Mouse (Mus musculus) limb, embryonic 13.5 days (tissue): Measurements from ENCODE around the gene Lad1. TPM values are rescaled to one million over a fixed set of nuclear protein-coding genes. Genes with fewer than 3 reads are reported as not detected.

Source experiments
- ATAC-seq: fragments of 200-750 bp; cut with Nextera tagmentation; 2 replicates; pipeline ENCODE4 v1.8.0; 2017; ENCODE audit warnings: low read depth, moderate number of reproducible peaks, moderate TSS enrichment; ENCODE audit not compliant: low FRiP score
- H3K27ac ChIP-seq: fragments of 300-500 bp; sonication (generic); 2 replicates; pipeline ENCODE4 v1.5.1; 2015; ENCODE audit warnings: inconsistent platforms, mild to moderate bottlenecking, moderate library complexity
- H3K27me3 ChIP-seq: fragments of 300-500 bp; sonication (generic); 2 replicates; pipeline ENCODE4 v1.6.1; 2015; ENCODE audit warnings: mild to moderate bottlenecking, inconsistent platforms
- H3K36me3 ChIP-seq: fragments of 300-500 bp; sonication (generic); 2 replicates; pipeline ENCODE4 v1.6.1; 2015; ENCODE audit warnings: inconsistent platforms, mild to moderate bottlenecking, moderate library complexity
- H3K4me1 ChIP-seq: fragments of 300-500 bp; sonication (generic); 2 replicates; pipeline ENCODE4 v1.6.1; 2015; ENCODE audit warnings: inconsistent platforms
- H3K4me2 ChIP-seq: fragments of 300-500 bp; sonication (generic); replicated peaks from 2 replicates; pipeline ENCODE4 v1.6.1; 2015; ENCODE audit warnings: inconsistent platforms, mild to moderate bottlenecking, moderate library complexity
- H3K4me3 ChIP-seq: fragments of 300-500 bp; sonication (generic); 2 replicates; pipeline ENCODE4 v1.5.1; 2015; ENCODE audit warnings: moderate library complexity, mild to moderate bottlenecking, inconsistent platforms
- H3K9ac ChIP-seq: fragments of 300-500 bp; sonication (generic); 2 replicates; pipeline ENCODE4 v1.6.1; 2015; ENCODE audit warnings: mild to moderate bottlenecking, inconsistent platforms
- H3K9me3 ChIP-seq: fragments of 300-500 bp; sonication (generic); 2 replicates; pipeline ENCODE4 v1.6.1; 2016; ENCODE audit warnings: inconsistent platforms
- WGBS: fragments of 180-500 bp; shearing (Covaris S2); methylation state at CpG from one replicate; pipeline ENCODE4 v1.1.7; 2015; 5-methylcytosine and 5-hydroxymethylcytosine counted together
- polyA plus RNA-seq: library from polyadenylated mRNA; unstranded; fragments of >200 nt; fragmentation: Nextera tagmentation; extraction: Ambion mirVana; gene quantifications from 2 replicates; pipeline ENCODE4 v1.2.1, GENCODE M21; 2015

Gene Lad1
- polyA plus RNA-seq, 1 experiment from 2014 or later: 8.5 TPM

DNA sequence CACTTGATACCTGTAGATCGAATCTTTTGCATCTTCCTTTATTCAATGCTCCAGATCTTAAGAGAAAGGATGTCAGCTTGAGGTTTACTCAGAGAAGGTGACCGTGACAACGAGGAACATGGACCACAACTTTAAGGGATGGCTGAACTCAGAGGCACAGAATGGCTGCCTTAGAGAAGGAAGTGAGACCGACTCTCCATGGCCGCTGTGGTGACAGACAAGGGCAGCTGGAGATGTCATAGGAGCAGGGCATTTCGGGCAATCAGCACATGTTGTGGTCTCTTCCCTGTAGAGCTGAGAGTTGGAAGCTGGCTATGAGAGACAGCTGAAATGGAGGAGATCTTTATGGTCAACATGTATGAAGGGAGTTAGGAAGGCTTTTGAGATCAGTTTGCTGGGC lies 46.4 kb downstream of the Lad1 start:
- H3K27me3 ChIP-seq: peaks cover 12% of the 10 kb centered on the region
- H3K4me3 ChIP-seq: no peak overlapping the region
- H3K4me1 ChIP-seq: no peaks in the 10 kb centered on the region
- H3K27ac ChIP-seq: no peak overlapping the region
- WGBS: 83% methylated on average over 6 of the region's 6 CpGs
- no peak overlapping the region for H3K9ac ChIP-seq
- ATAC-seq: no peak
- H3K4me2 ChIP-seq: no peak overlapping the region
- no peaks in the 10 kb centered on the region for H3K36me3 ChIP-seq
- H3K9me3 ChIP-seq: no peaks in the 10 kb centered on the region

GRCm38 (mm10) chr1:135865518-135866194 lies 47.3 kb downstream of the Lad1 start:
- H3K9ac ChIP-seq: no peak overlapping the region
- H3K4me1 ChIP-seq: no peaks in the 10 kb centered on the region
- 48% methylated on average over 19 of the region's 19 CpGs for WGBS
- no peak overlapping the region for H3K4me3 ChIP-seq
- peak; percentile 57; the same call in 1 of the 2 replicates for ATAC-seq
- no peaks in the 10 kb centered on the region for H3K36me3 ChIP-seq
- no peaks in the 10 kb centered on the region for H3K9me3 ChIP-seq
- no peak overlapping the region for H3K4me2 ChIP-seq
- H3K27ac ChIP-seq: no peak overlapping the region
- H3K27me3 ChIP-seq: peaks cover 12% of the 10 kb centered on the region

DNA sequence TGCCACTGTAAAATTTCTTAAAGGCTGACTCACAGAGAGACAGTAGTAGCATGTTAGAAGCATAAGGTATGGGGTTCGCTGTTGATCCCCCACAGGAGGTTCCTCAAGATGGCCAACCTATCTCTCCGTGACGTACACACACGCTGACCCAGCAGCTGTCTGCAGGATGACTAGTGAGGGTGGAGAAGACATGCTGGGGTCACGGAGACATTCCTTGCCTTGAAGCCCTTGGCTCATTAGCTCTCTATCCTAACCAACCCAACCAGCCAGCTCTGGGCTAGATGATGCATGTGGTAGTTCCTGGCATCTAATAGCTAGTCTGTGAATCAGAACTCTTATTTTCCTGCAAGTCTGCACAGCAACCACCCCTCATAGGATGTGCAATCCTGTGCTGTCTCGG lies 50.2 kb downstream of the Lad1 start:
- H3K4me2 ChIP-seq: no peak overlapping the region
- H3K9ac ChIP-seq: no peak overlapping the region
- peaks cover 7% of the 10 kb centered on the region for H3K27me3 ChIP-seq
- no peak overlapping the region for H3K4me3 ChIP-seq
- ATAC-seq: no peak
- H3K4me1 ChIP-seq: no peaks in the 10 kb centered on the region
- H3K9me3 ChIP-seq: no peaks in the 10 kb centered on the region
- no peaks in the 10 kb centered on the region for H3K36me3 ChIP-seq
- WGBS: 82% methylated on average over 6 of the region's 6 CpGs
- no peak overlapping the region for H3K27ac ChIP-seq

DNA sequence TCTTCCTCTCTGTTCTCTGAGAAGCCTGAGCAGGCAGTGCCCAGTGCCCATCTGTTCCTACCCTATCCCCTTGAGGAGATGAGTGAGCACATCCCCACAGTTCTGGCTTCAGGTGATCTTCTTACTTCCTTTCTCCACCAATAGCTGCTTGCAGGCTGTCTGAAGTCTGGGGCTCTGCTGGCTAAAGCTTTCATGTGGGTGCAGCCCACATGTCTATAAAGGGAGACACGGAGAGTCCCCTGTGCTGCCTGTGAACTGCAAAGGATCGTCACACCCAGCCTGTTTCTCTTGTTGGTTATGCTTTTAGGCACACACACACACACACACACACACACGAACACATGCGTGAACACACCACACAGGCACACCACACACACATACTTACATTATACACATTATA lies 54.6 kb downstream of the Lad1 start:
- Histone ChIP-seq H3K9ac (no peak overlapping the region), H3K4me3 (no peak overlapping the region), H3K4me2 (no peak overlapping the region), H3K4me1 (no peaks in the 10 kb centered on the region), H3K27me3 (no peaks in the 10 kb centered on the region), H3K27ac (no peak overlapping the region), H3K36me3 (no peaks in the 10 kb centered on the region), H3K9me3 (no peaks in the 10 kb centered on the region)
- ATAC-seq: no peak
- WGBS: 80% methylated on average over 4 of the region's 4 CpGs

GRCm38 (mm10) chr1:135877248-135877647 lies 58.9 kb downstream of the Lad1 start:
- no peaks in the 10 kb centered on the region for H3K9me3 ChIP-seq
- no peak overlapping the region for H3K4me3 ChIP-seq
- ATAC-seq: no peak
- H3K27me3 ChIP-seq: no peaks in the 10 kb centered on the region
- no peak overlapping the region for H3K27ac ChIP-seq
- no peak overlapping the region for H3K9ac ChIP-seq
- WGBS: 45% methylated on average over 2 of the region's 2 CpGs
- no peaks in the 10 kb centered on the region for H3K4me1 ChIP-seq
- H3K36me3 ChIP-seq: no peaks in the 10 kb centered on the region
- H3K4me2 ChIP-seq: no peak overlapping the region

GRCm38 (mm10) chr1:135882385-135883109 lies 64.1 kb downstream of the Lad1 start:
- no peak for ATAC-seq
- no peak overlapping the region for H3K9ac ChIP-seq
- 70% methylated on average over 10 of the region's 10 CpGs for WGBS
- no peak overlapping the region for H3K4me3 ChIP-seq
- no peaks in the 10 kb centered on the region for H3K4me1 ChIP-seq
- H3K36me3 ChIP-seq: no peaks in the 10 kb centered on the region
- H3K27ac ChIP-seq: no peak overlapping the region
- no peak overlapping the region for H3K4me2 ChIP-seq
- no peaks in the 10 kb centered on the region for H3K9me3 ChIP-seq
- H3K27me3 ChIP-seq: no peaks in the 10 kb centered on the region

Other genes starting within 250 kb of the Lad1 start
- gene Nav1, start 211.3 kb upstream of the Lad1 start, polyA plus RNA-seq: 12.8 and 15.0 TPM in 2 replicates
- gene Csrp1, start 98.5 kb upstream of the Lad1 start, polyA plus RNA-seq: 74.0 and 77.5 TPM in 2 replicates
- gene Phlda3, start 52.5 kb upstream of the Lad1 start, polyA plus RNA-seq: 56.6 and 62.8 TPM in 2 replicates
- 241 and 246 TPM in 2 replicates for gene Tnni1, start 39.2 kb upstream of the Lad1 start, polyA plus RNA-seq
- 84.9 and 88.9 TPM in 2 replicates for gene Tnnt2, start 17.8 kb downstream of the Lad1 start, polyA plus RNA-seq
- 6.1 and 7.5 TPM in 2 replicates for gene Pkp1, start 100.6 kb downstream of the Lad1 start, polyA plus RNA-seq
- 0.09 TPM in 1 of 2 replicates, not detected in the other for gene Igfn1, start 187.7 kb downstream of the Lad1 start, polyA plus RNA-seq
- 214 and 215 TPM in 2 replicates for gene Tmem9, start 189.6 kb downstream of the Lad1 start, polyA plus RNA-seq
- gene Ascl5, start 232.2 kb downstream of the Lad1 start, polyA plus RNA-seq: not detected in 2 replicates
- gene Cacna1s, start 234.2 kb downstream of the Lad1 start, polyA plus RNA-seq: 4.2 and 5.0 TPM in 2 replicates